Mouse (Mus musculus) heart, postnatal 0 days (tissue): ENCODE results near the gene Rprml. TPM values are rescaled to one million over a fixed set of nuclear protein-coding genes. Genes with fewer than 3 reads are reported as not detected.

ENCODE experiments used
- ATAC-seq: fragments of 200-750 bp; cut with Nextera tagmentation; 2 replicates; pipeline ENCODE4 v1.8.0; 2017; ENCODE audit warnings: low read depth, moderate number of reproducible peaks, moderate library complexity; ENCODE audit not compliant: insufficient read depth
- DNase-seq: peaks from one replicate; pipeline ENCODE4 v3.0.0-alpha.2; 2016; ENCODE audit warnings: low spot score
- H3K27ac ChIP-seq: fragments of 300-500 bp; sonication (generic); 2 replicates; pipeline ENCODE4 v1.5.1; 2014; ENCODE audit warnings: low read depth, mild to moderate bottlenecking
- H3K27me3 ChIP-seq: fragments of 300-500 bp; sonication (generic); 2 replicates; pipeline ENCODE4 v1.6.1; 2014; ENCODE audit warnings: low read length, mixed read lengths; ENCODE audit not compliant: control insufficient read depth, insufficient read depth
- H3K36me3 ChIP-seq: fragments of 300-500 bp; sonication (generic); replicated peaks from 2 replicates; pipeline ENCODE4 v1.6.1; 2014; ENCODE audit warnings: low read length, mixed read lengths; ENCODE audit not compliant: control insufficient read depth, insufficient read depth
- H3K4me1 ChIP-seq: fragments of 300-500 bp; sonication (generic); 2 replicates; pipeline ENCODE4 v1.6.1; 2014; ENCODE audit warnings: antibody characterized with exemption; ENCODE audit not compliant: control insufficient read depth, insufficient read depth
- H3K4me2 ChIP-seq: fragments of 300-500 bp; sonication (generic); 2 replicates; pipeline ENCODE4 v1.6.1; 2014; ENCODE audit warnings: low read depth, mild to moderate bottlenecking, low read length, moderate library complexity
- H3K4me3 ChIP-seq: fragments of 300-500 bp; sonication (generic); 2 replicates; pipeline ENCODE4 v1.5.1; 2014; ENCODE audit warnings: low read depth, low read length
- H3K9ac ChIP-seq: fragments of 300-500 bp; sonication (generic); replicated peaks from 2 replicates; pipeline ENCODE4 v1.6.1; 2014; ENCODE audit warnings: low read depth, low read length, mixed read lengths
- H3K9me3 ChIP-seq: fragments of 300-500 bp; sonication (generic); replicated peaks from 2 replicates; pipeline ENCODE4 v1.6.1; 2016; ENCODE audit warnings: low read length; ENCODE audit not compliant: control insufficient read depth
- CTCF ChIP-seq: IDR thresholded peaks from 2 replicates; pipeline ENCODE4 v1.5.1; 2016; ENCODE audit warnings: antibody characterized with exemption, control low read depth, low read depth
- EP300 ChIP-seq: IDR thresholded peaks from 2 replicates; pipeline ENCODE4 v1.6.1; 2016; ENCODE audit warnings: antibody characterized with exemption, low read depth
- WGBS: fragments of 180-500 bp; shearing (Covaris S2); extraction: QIAGEN DNeasy Blood & Tissue Kit; methylation state at CpG from one replicate; pipeline ENCODE4 v1.1.7; 2014; 5-methylcytosine and 5-hydroxymethylcytosine counted together
- polyA plus RNA-seq: library from polyadenylated mRNA; unstranded; fragments of >200 nt; fragmentation: Nextera tagmentation; extraction: Ambion mirVana; gene quantifications from 2 replicates; pipeline ENCODE4 v1.2.1, GENCODE M21; 2015
- total RNA-seq: library from RNA; depleted of rRNA; stranded (reverse); fragments of >200 nt; gene quantifications from 2 replicates; pipeline ENCODE4 v1.2.3, GENCODE M21; 2014; ENCODE audit warnings: low replicate concordance; rRNA removed

The Rprml gene
- total and polyA plus RNA-seq, 2 experiments from 2014 or later, result 0.15 TPM; not detected in 1

GRCm38 (mm10) chr11:103691036-103691435, 41.7 kb downstream of the Rprml start:
- no peak for ATAC-seq
- Histone ChIP-seq H3K4me2 (no peak overlapping the region), H3K4me1 (peaks cover 36% of the 10 kb centered on the region), H3K9me3 (no peaks in the 10 kb centered on the region), H3K36me3 (peaks cover 29% of the 10 kb centered on the region), H3K27me3 (no peaks in the 10 kb centered on the region), H3K9ac (no peak overlapping the region), H3K27ac (no peak overlapping the region), H3K4me3 (no peak overlapping the region)
- DNase-seq, result no peak
- 29% methylated on average over 1 of the region's 1 CpGs for WGBS
- TF ChIP-seq EP300, result no peak
- no peak for TF ChIP-seq CTCF

DNA sequence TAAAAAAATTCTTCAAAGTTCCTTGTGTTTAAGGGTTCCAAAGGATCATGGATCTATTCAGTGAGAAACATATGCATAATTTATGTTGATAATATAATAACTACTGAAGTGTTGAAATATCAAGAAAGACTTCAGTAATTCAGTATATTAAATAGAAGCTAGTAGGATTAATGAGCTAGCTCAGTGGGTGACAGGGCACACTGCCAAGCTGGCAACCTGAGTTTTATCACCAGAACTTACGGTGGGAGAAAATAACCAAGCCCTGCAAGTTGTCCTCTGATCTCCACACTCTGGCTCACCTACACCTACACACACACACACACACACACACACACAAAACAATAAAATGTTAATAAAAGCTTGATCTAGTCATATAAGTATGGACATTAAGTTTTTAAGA, 43.9 kb downstream of the Rprml start:
- Histone ChIP-seq H3K4me1 (peaks cover 36% of the 10 kb centered on the region), H3K9ac (no peak overlapping the region), H3K27me3 (no peaks in the 10 kb centered on the region), H3K36me3 (0 out of 2 replicates have a peak, but pooled peaks cover 9% of the 10 kb centered on the region), H3K4me2 (no peak overlapping the region), H3K4me3 (no peak overlapping the region), H3K27ac (no peak overlapping the region), H3K9me3 (no peaks in the 10 kb centered on the region)
- TF ChIP-seq EP300 (no peak), CTCF (no peak)
- ATAC-seq (no peak), DNase-seq (no peak)
- 28% methylated on average over 1 of the region's 1 CpGs for WGBS

- Histone ChIP-seq H3K4me1 (peaks cover 7% of the 10 kb centered on the region), H3K9ac (peak overlapping the region; percentile 90), H3K9me3 (no peaks in the 10 kb centered on the region), H3K27ac (peak overlapping the region; percentile 99), H3K4me3 (peak overlapping the region; percentile 97), H3K4me2 (peak overlapping the region; percentile 88), H3K27me3 (no peaks in the 10 kb centered on the region), H3K36me3 (no peaks in the 10 kb centered on the region)
- TF ChIP-seq EP300, result no peak
- no peak for TF ChIP-seq CTCF
- ATAC-seq (peak; percentile 53), DNase-seq (no peak)
- WGBS, result 2% methylated on average over 18 of the region's 18 CpGs
Measured at GRCm38 (mm10) chr11:103696851-103697564, 47.6 kb downstream of the Rprml start.

- Histone ChIP-seq H3K9me3 (no peaks in the 10 kb centered on the region), H3K4me1 (peaks cover 7% of the 10 kb centered on the region; the same call in 1 of the 2 replicates), H3K36me3 (no peaks in the 10 kb centered on the region), H3K4me2 (peak within 1 kb of the TSS; percentile 88), H3K9ac (peak within 1 kb of the TSS; percentile 90), H3K27ac (peak within 1 kb of the TSS; percentile 99), H3K4me3 (peak within 1 kb of the TSS; percentile 97), H3K27me3 (no peaks in the 10 kb centered on the region)
- ATAC-seq (peak; percentile 95), DNase-seq (peak; percentile 91)
- under 1% methylated on average over 57 of the region's 57 CpGs for WGBS
- TF ChIP-seq EP300, result peak; percentile 68; the same call in 1 of the 2 replicates
- TF ChIP-seq CTCF, result no peak
Measured at GRCm38 (mm10) chr11:103697565-103698176, 48.3 kb downstream of the Rprml start, which contains the start of gene Gosr2. Gene Gosr2 (minus strand): TSS chr11:103697898.

- Histone ChIP-seq H3K9me3 (no peaks in the 10 kb centered on the region), H3K4me3 (peak overlapping the region; percentile 97), H3K4me2 (peak overlapping the region; percentile 88), H3K27ac (peak overlapping the region; percentile 99), H3K9ac (peak overlapping the region; percentile 90), H3K36me3 (no peaks in the 10 kb centered on the region), H3K27me3 (no peaks in the 10 kb centered on the region), H3K4me1 (peaks cover 7% of the 10 kb centered on the region; the same call in 1 of the 2 replicates)
- WGBS, result 54% methylated on average over 2 of the region's 2 CpGs
- ATAC-seq, result no peak
- TF ChIP-seq EP300 (peak; percentile 8; the same call in 1 of the 2 replicates), CTCF (no peak)
- peak; percentile 38 for DNase-seq
Measured at GRCm38 (mm10) chr11:103698226-103698625, 48.9 kb downstream of the Rprml start.

Other genes with a start within 250 kb of the Rprml start
- gene Plekhm1, start 236.9 kb upstream of the Rprml start, total RNA-seq, result 3.9 and 4.9 TPM in 2 replicates
- gene Plekhm1, start 236.9 kb upstream of the Rprml start, polyA plus RNA-seq, result 3.4 and 3.5 TPM in 2 replicates
- not detected in 2 replicates for gene Lrrc37a, start 145.0 kb upstream of the Rprml start, total RNA-seq
- gene Lrrc37a, start 145.0 kb upstream of the Rprml start, polyA plus RNA-seq, result not detected in 2 replicates
- not detected in 2 replicates for gene Gm884, start 28.4 kb upstream of the Rprml start, total RNA-seq
- gene Gm884, start 28.4 kb upstream of the Rprml start, polyA plus RNA-seq, result not detected in 2 replicates
- gene Lyzl6, start 10.7 kb upstream of the Rprml start, total RNA-seq, result not detected in 2 replicates
- not detected in 2 replicates for gene Lyzl6, start 10.7 kb upstream of the Rprml start, polyA plus RNA-seq
- 72.7 and 73.8 TPM in 2 replicates for gene Gosr2, start 48.3 kb downstream of the Rprml start, total RNA-seq
- gene Gosr2, start 48.3 kb downstream of the Rprml start, polyA plus RNA-seq, result 52.5 and 56.8 TPM in 2 replicates
- gene Wnt9b, start 100.3 kb downstream of the Rprml start, total RNA-seq, result 0.92 and 3.7 TPM in 2 replicates
- gene Wnt9b, start 100.3 kb downstream of the Rprml start, polyA plus RNA-seq, result 0.43 and 0.59 TPM in 2 replicates
- gene Wnt3, start 124.6 kb downstream of the Rprml start, total RNA-seq, result not detected in 2 replicates
- gene Wnt3, start 124.6 kb downstream of the Rprml start, polyA plus RNA-seq, result not detected in 2 replicates